Mouse (Mus musculus) gastrocnemius, postnatal 10 days (tissue): ENCODE measurements around the gene Met. TPM values are rescaled to one million over a fixed set of nuclear protein-coding genes. Genes with fewer than 3 reads are reported as not detected.

Source experiments
- DNase-seq: peaks from one replicate; pipeline ENCODE4 v3.0.0; 2021; ENCODE audit warnings: mixed read lengths
- long read RNA-seq, 2 experiments: library from polyadenylated mRNA; stranded (forward); transcript quantifications; one replicate each; pipeline ENCODE4 v2.0.0; 2021
- total RNA-seq, 2 experiments: library from RNA; stranded (reverse); gene quantifications; 2 replicates each; pipeline ENCODE4 v1.2.3; 2021

Met gene
- total RNA-seq = 10 to 100 TPM in 1 of 2 experiments, 1 to 10 TPM in 1; 8.8 to 12.9 TPM
- long read RNA-seq, experiment 1, full-length matches to known transcripts = 5 of 7 reads
- long read RNA-seq, experiment 1, partial matches to known transcripts = 1 of 7 reads
- long read RNA-seq, experiment 1, other reads (novel, unspliced or antisense) = 1 of 7 reads
- long read RNA-seq, experiment 2, partial matches to known transcripts = 1 of 1 reads
- long read RNA-seq, experiment 2, other reads (novel, unspliced or antisense) = 0 of 1 reads

- DNase-seq = peak; percentile 66
These were observed at the start of gene Met for GRCm38 (mm10) chr6:17463434-17464280. Gene Met (plus strand): TSS chr6:17463800.

GRCm38 (mm10) chr6:17418226-17418625, 45.4 kb upstream of the Met start:
- DNase-seq = no peak

GRCm38 (mm10) chr6:17422432-17422831, 41.2 kb upstream of the Met start:
- DNase-seq = no peak

- DNase-seq = peak; percentile 10
These were observed 34.6 kb upstream of the Met start for GRCm38 (mm10) chr6:17429041-17429440.

GRCm38 (mm10) chr6:17429611-17430010, 34.0 kb upstream of the Met start:
- DNase-seq = no peak

- no peak for DNase-seq
These were observed 20.3 kb upstream of the Met start for GRCm38 (mm10) chr6:17443311-17443710.

GRCm38 (mm10) chr6:17451305-17451704, 12.3 kb upstream of the Met start:
- DNase-seq = no peak

GRCm38 (mm10) chr6:17455116-17455515, 8.5 kb upstream of the Met start:
- no peak for DNase-seq

- no peak for DNase-seq
These were observed 4.0 kb upstream of the Met start for GRCm38 (mm10) chr6:17459561-17459960.

GRCm38 (mm10) chr6:17461435-17461834, 2.2 kb upstream of the Met start:
- DNase-seq = no peak

- DNase-seq = no peak
These were observed 853 bp downstream of the Met start for GRCm38 (mm10) chr6:17464281-17465025.

GRCm38 (mm10) chr6:17466526-17466925, 2.9 kb downstream of the Met start:
- DNase-seq = no peak

GRCm38 (mm10) chr6:17468993-17469392, 5.4 kb downstream of the Met start:
- DNase-seq = no peak

GRCm38 (mm10) chr6:17473128-17473527, 9.5 kb downstream of the Met start:
- no peak for DNase-seq

GRCm38 (mm10) chr6:17477823-17478222, 14.2 kb downstream of the Met start:
- no peak for DNase-seq

- no peak for DNase-seq
These were observed 14.7 kb downstream of the Met start for GRCm38 (mm10) chr6:17478252-17478651.

GRCm38 (mm10) chr6:17478838-17479570, 15.4 kb downstream of the Met start:
- no peak for DNase-seq

- no peak for DNase-seq
These were observed 17.5 kb downstream of the Met start for GRCm38 (mm10) chr6:17481068-17481467.

- DNase-seq = no peak
These were observed 21.6 kb downstream of the Met start for GRCm38 (mm10) chr6:17485244-17485643.

- DNase-seq = no peak
These were observed 22.2 kb downstream of the Met start for GRCm38 (mm10) chr6:17485782-17486181.

- no peak for DNase-seq
These were observed 24.8 kb downstream of the Met start for GRCm38 (mm10) chr6:17488291-17488817.

GRCm38 (mm10) chr6:17490786-17491185, 27.2 kb downstream of the Met start:
- DNase-seq = no peak
